Comparison of ENCODE assay signal across 9 mouse cellular contexts in genomic region chr16:31016169-31016568, GRCm38 (mm10).
DNase-seq lines count a peak whose midpoint lies in the region; ATAC-seq and TF ChIP-seq lines count a peak whose summit lies in the region.
"Had no signal": no experiment of that assay in that cellular context is flagged by ENCODE, and none has a peak within 500 bp of the region (broad histone marks: within the 10 kb centered on the region; RNA-seq: fewer than 3 reads in every experiment).

No protein-coding gene starts in this region.

- peak; percentile 45 for DNase-seq in adrenal gland, postnatal 10 days
- no peak for DNase-seq in adrenal gland, postnatal 4 days (ENCODE audit: low spot score in 2 of 2)
- DNase-seq in liver, adult 2 months (ENCODE audit: extremely low read depth, low read depth, low spot score): no peak
- peak; percentile 32 for DNase-seq in embryonic facial prominence, embryonic 10.5 days (ENCODE audit: low spot score)
- DNase-seq in stomach, postnatal 0 days (ENCODE audit: low spot score): peak; percentile 45
- no peak for DNase-seq in hindbrain, embryonic 14.5 days (ENCODE audit: low spot score)
- no peak for DNase-seq in right cerebral cortex, postnatal 36 days (ENCODE audit: low spot score in 2 of 2)

- WGBS in liver, adult 2 months: 78% methylated on average over 8 of the region's 8 CpGs
- 56% methylated on average over 8 of the region's 8 CpGs for WGBS in liver, embryonic 12.5 days (ENCODE audit: insufficient replicate concordance)
- WGBS in embryonic facial prominence, embryonic 10.5 days: 78% methylated on average over 8 of the region's 8 CpGs
- WGBS in stomach, postnatal 0 days: 70% methylated on average over 8 of the region's 8 CpGs
- WGBS in hindbrain, embryonic 14.5 days: 76% methylated on average over 8 of the region's 8 CpGs

- no peaks in the 10 kb centered on the region for H3K4me1 ChIP-seq in liver, adult 2 months (ENCODE audit: control insufficient read depth, insufficient read depth, low read length)
- peaks cover 14% of the 10 kb centered on the region for H3K4me1 ChIP-seq in liver, embryonic 12.5 days
- peaks cover 26% of the 10 kb centered on the region for H3K4me1 ChIP-seq in embryonic facial prominence, embryonic 10.5 days
- no peaks in the 10 kb centered on the region for H3K4me1 ChIP-seq in stomach, postnatal 0 days (replicated peaks; ENCODE audit: control insufficient read depth, insufficient read depth)
- H3K4me1 ChIP-seq in hindbrain, embryonic 14.5 days (replicated peaks; ENCODE audit: control insufficient read depth, insufficient read depth, low read length): no peaks in the 10 kb centered on the region
- H3K4me1 ChIP-seq: midbrain, embryonic 15.5 days had no signal

- no peak for TF ChIP-seq POLR2A in liver, adult 2 months (IDR thresholded peaks at IDR 0.05; ENCODE audit: extremely low read depth, insufficient read depth, low read length)

- no peak overlapping the region for H3K4me3 ChIP-seq in liver, adult 2 months (ENCODE audit: insufficient read depth, low read depth, low read length)
- H3K4me3 ChIP-seq in liver, embryonic 12.5 days: no peak overlapping the region
- H3K4me3 ChIP-seq in embryonic facial prominence, embryonic 10.5 days: no peak overlapping the region
- no peak overlapping the region for H3K4me3 ChIP-seq in stomach, postnatal 0 days (ENCODE audit: low read depth, low read length)
- H3K4me3 ChIP-seq in hindbrain, embryonic 14.5 days (replicated peaks; ENCODE audit: low read length): no peak overlapping the region
- H3K4me3 ChIP-seq: midbrain, embryonic 15.5 days had no signal

- no peak overlapping the region for H3K4me2 ChIP-seq in liver, embryonic 12.5 days
- no peak overlapping the region for H3K4me2 ChIP-seq in stomach, postnatal 0 days (replicated peaks; ENCODE audit: low read depth)
- H3K4me2 ChIP-seq in hindbrain, embryonic 14.5 days (replicated peaks): no peak overlapping the region
- H3K4me2 ChIP-seq: midbrain, embryonic 15.5 days had no signal

- peak; percentile 74 for TF ChIP-seq CTCF in liver, adult 2 months (IDR thresholded peaks at IDR 0.05; ENCODE audit: low read depth, low read length)
- TF ChIP-seq CTCF in stomach, postnatal 0 days (IDR thresholded peaks at IDR 0.05; ENCODE audit: low read depth): peak; percentile 58

- H3K27ac ChIP-seq in liver, adult 2 months (replicated peaks; ENCODE audit: insufficient read depth, low read depth, low read length): no peak overlapping the region
- H3K27ac ChIP-seq in liver, embryonic 12.5 days: no peak overlapping the region
- H3K27ac ChIP-seq in embryonic facial prominence, embryonic 10.5 days (replicated peaks): no peak overlapping the region
- no peak overlapping the region for H3K27ac ChIP-seq in stomach, postnatal 0 days (replicated peaks)
- H3K27ac ChIP-seq in hindbrain, embryonic 14.5 days: no peak overlapping the region
- H3K27ac ChIP-seq: midbrain, embryonic 15.5 days had no signal

- H3K79me2 ChIP-seq in liver, adult 2 months (ENCODE audit: control insufficient read depth, insufficient read depth, low read length): no peaks in the 10 kb centered on the region

- H3K36me3 ChIP-seq in liver, adult 2 months (ENCODE audit: control insufficient read depth, insufficient read depth, low read length): no peaks in the 10 kb centered on the region
- no peaks in the 10 kb centered on the region for H3K36me3 ChIP-seq in liver, embryonic 12.5 days
- H3K36me3 ChIP-seq in embryonic facial prominence, embryonic 10.5 days (replicated peaks): 0 out of 2 replicates have a peak, but pooled peaks cover 4% of the 10 kb centered on the region
- no peaks in the 10 kb centered on the region for H3K36me3 ChIP-seq in stomach, postnatal 0 days (ENCODE audit: control insufficient read depth, insufficient read depth, low read length)
- no peaks in the 10 kb centered on the region for H3K36me3 ChIP-seq in hindbrain, embryonic 14.5 days (replicated peaks; ENCODE audit: control insufficient read depth, insufficient read depth)
- H3K36me3 ChIP-seq: midbrain, embryonic 15.5 days had no signal

- no peak for TF ChIP-seq EP300 in stomach, postnatal 0 days (optimal IDR thresholded peaks at IDR 0.05)

- H3K9ac ChIP-seq in liver, adult 2 months (ENCODE audit: low read depth, low read length): no peak overlapping the region
- H3K9ac ChIP-seq in liver, embryonic 12.5 days: no peak overlapping the region
- no peak overlapping the region for H3K9ac ChIP-seq in stomach, postnatal 0 days (ENCODE audit: low read length)
- no peak overlapping the region for H3K9ac ChIP-seq in hindbrain, embryonic 14.5 days
- H3K9ac ChIP-seq: midbrain, embryonic 15.5 days had no signal

- no peaks in the 10 kb centered on the region for H3K9me3 ChIP-seq in liver, embryonic 12.5 days (replicated peaks)
- H3K9me3 ChIP-seq in embryonic facial prominence, embryonic 10.5 days: no peaks in the 10 kb centered on the region
- no peaks in the 10 kb centered on the region for H3K9me3 ChIP-seq in stomach, postnatal 0 days (ENCODE audit: control insufficient read depth, low read length)
- no peaks in the 10 kb centered on the region for H3K9me3 ChIP-seq in hindbrain, embryonic 14.5 days (ENCODE audit: control insufficient read depth, low read length)
- H3K9me3 ChIP-seq: midbrain, embryonic 15.5 days had no signal

- no peak for ATAC-seq in liver, embryonic 12.5 days
- ATAC-seq in stomach, postnatal 0 days (ENCODE audit: low FRiP score, low TSS enrichment): no peak
- no peak for ATAC-seq in hindbrain, embryonic 14.5 days (ENCODE audit: low FRiP score)
- ATAC-seq: midbrain, embryonic 15.5 days had no signal

- no peaks in the 10 kb centered on the region for H3K27me3 ChIP-seq in liver, adult 2 months (ENCODE audit: control insufficient read depth, insufficient read depth, low read length)
- H3K27me3 ChIP-seq in liver, embryonic 12.5 days (replicated peaks): no peaks in the 10 kb centered on the region
- no peaks in the 10 kb centered on the region for H3K27me3 ChIP-seq in embryonic facial prominence, embryonic 10.5 days (replicated peaks; ENCODE audit: low read depth, poor library complexity, severe bottlenecking)
- H3K27me3 ChIP-seq in stomach, postnatal 0 days (ENCODE audit: control insufficient read depth, insufficient read depth, low read length): no peaks in the 10 kb centered on the region
- no peaks in the 10 kb centered on the region for H3K27me3 ChIP-seq in hindbrain, embryonic 14.5 days (ENCODE audit: control insufficient read depth, insufficient read depth, low read length)
- H3K27me3 ChIP-seq: midbrain, embryonic 15.5 days had no signal

Comparison
In these comparisons a context has a peak if more than half of its experiments do, and no peak if none do; other contexts are left out.
1. DNase-seq: peak in adrenal gland, postnatal 10 days (single experiment), embryonic facial prominence, embryonic 10.5 days (single experiment) and stomach, postnatal 0 days (single experiment); none in adrenal gland, postnatal 4 days (0 of 2), liver, adult 2 months (single experiment), hindbrain, embryonic 14.5 days (single experiment) and right cerebral cortex, postnatal 36 days (0 of 2).